Mouse (Mus musculus) skeletal muscle tissue, postnatal 0 days (tissue): Measurements from ENCODE around the gene Boc. TPM values are rescaled to one million over a fixed set of nuclear protein-coding genes. Genes with fewer than 3 reads are reported as not detected.

Source experiments
- microRNA-seq, 2 experiments: library from miRNA; unstranded; fragments of <30 nt; microRNA quantifications; one replicate each; pipeline ENCODE4; 2016
- polyA plus RNA-seq: library from polyadenylated mRNA; unstranded; fragments of >200 nt; fragmentation: Nextera tagmentation; extraction: Ambion mirVana; gene quantifications from 2 replicates; pipeline ENCODE4 v1.2.1, GENCODE M21; 2015

Boc gene
- 7.5 and 8.0 TPM in 2 replicates for polyA plus RNA-seq

DNA sequence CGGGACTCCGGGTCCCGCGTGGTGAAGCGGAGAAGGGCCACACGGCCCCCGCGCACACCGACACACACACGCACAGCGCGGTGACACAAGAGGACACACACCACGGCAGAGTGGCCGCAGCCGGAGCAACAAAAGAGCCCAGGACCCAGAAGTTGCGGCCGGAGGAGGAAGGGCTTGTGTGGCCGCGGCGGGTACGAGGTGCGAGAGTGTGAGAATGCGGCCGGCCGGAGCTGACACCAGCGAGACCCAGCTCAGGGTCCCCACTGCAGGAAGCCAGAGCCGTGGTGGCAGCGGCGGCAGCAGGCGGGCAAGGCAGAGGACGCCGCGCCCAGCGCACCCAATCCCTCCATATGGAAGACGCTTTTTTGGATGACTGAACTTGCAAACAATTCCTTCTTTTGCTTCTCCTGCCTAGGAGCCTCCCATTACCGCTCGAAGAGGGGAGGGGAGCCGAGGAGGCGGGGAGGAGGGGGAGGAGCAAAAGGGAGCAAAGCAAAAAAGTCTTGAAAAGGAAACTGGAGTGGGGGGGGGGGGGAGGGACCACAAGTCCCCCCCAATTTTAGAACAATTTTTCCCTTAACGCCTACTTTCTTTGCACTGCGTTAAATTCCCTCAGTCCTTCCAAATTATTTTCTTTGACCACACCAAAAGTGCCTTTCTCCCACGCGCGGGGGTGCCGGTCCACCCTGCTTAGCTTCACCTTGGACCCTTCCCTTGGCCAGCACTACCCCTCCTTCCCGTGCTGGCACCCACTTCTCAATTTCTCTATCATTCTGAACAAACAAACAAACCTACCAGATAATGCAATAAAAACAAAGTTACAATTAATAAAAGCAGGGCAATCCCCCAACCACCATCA, at the start of gene Boc:
Gene Boc (minus strand): TSS at position 427 of the 859 bp plus-strand sequence.

Small RNA genes within 50 kb of the gene (microRNA-seq; reads per million reads assigned to microRNA genes)
- 0.71 to 1.7 reads per million in 2 experiments for gene Mir3081

Other genes with a start within 250 kb of the Boc start
- 0.16 and 0.53 TPM in 2 replicates for gene Sidt1, start 225.7 kb downstream of the Boc start, polyA plus RNA-seq
- gene Spice1, start 211.8 kb downstream of the Boc start, polyA plus RNA-seq, result 11.0 and 11.1 TPM in 2 replicates
- 0.02 and 0.04 TPM in 2 replicates for gene Cfap44, start 164.1 kb downstream of the Boc start, polyA plus RNA-seq
- gene Nepro, start 165.4 kb upstream of the Boc start, polyA plus RNA-seq, result 2.5 and 2.6 TPM in 2 replicates
- 25.0 and 27.6 TPM in 2 replicates for gene Gtpbp8, start 187.5 kb upstream of the Boc start, polyA plus RNA-seq
- gene Cd200r1, start 206.8 kb upstream of the Boc start, polyA plus RNA-seq, result 2.9 and 3.3 TPM in 2 replicates